Mouse (Mus musculus): ENCODE results near the gene Prr23a3. TPM values are rescaled to one million over a fixed set of nuclear protein-coding genes. Genes with fewer than 3 reads are reported as not detected.

Prr23a3 gene
- polyA plus RNA-seq (2012; fragmentation: generic; extraction: Trizol) = not detected
- long read RNA-seq, experiment 1 = 0 reads
- long read RNA-seq, experiment 2 = 0 reads

- H3K27me3 ChIP-seq (ENCODE audit: control insufficient read depth, insufficient read depth, insufficient read length) = no peaks in the 10 kb centered on the region
- H3ac ChIP-seq (ENCODE audit: control insufficient read depth, insufficient read length, low read depth) = no peak within 1 kb of the TSS
- no peak for TF ChIP-seq CTCF (IDR thresholded peaks at IDR 0.05; ENCODE audit: control insufficient read depth, insufficient read depth, insufficient read length)
- no peak for TF ChIP-seq CEBPB (IDR thresholded peaks at IDR 0.05; ENCODE audit: low read depth)
- TF ChIP-seq FOSL1 (IDR thresholded peaks at IDR 0.05; ENCODE audit: insufficient read depth, low read length, poor library complexity, severe bottlenecking) = no peak
- TF ChIP-seq MYOG (IDR thresholded peaks at IDR 0.05; ENCODE audit: control insufficient read depth, extremely low read depth, insufficient read length) = no peak
- no peak for TF ChIP-seq MAX (IDR thresholded peaks at IDR 0.05)
- no peak for TF ChIP-seq MYOD1 (IDR thresholded peaks at IDR 0.05; ENCODE audit: control insufficient read depth, insufficient read length, low read depth)
- TF ChIP-seq USF1 (IDR thresholded peaks at IDR 0.05; ENCODE audit: low read depth) = no peak
- H3K4me3 ChIP-seq (ENCODE audit: insufficient read depth, poor library complexity, severe bottlenecking) = no peak within 1 kb of the TSS
- no peaks in the 10 kb centered on the region for H3K79me3 ChIP-seq (ENCODE audit: low read depth)
- no peaks in the 10 kb centered on the region for H3K79me2 ChIP-seq (ENCODE audit: control insufficient read depth, insufficient read depth)
- no peaks in the 10 kb centered on the region for H3K36me3 ChIP-seq (ENCODE audit: control insufficient read depth, insufficient read depth)
Measured at GRCm38 (mm10) chr9:98864571-98864970, at the start of gene Prr23a3. Gene Prr23a3 (plus strand): TSS chr9:98864767.

DNA sequence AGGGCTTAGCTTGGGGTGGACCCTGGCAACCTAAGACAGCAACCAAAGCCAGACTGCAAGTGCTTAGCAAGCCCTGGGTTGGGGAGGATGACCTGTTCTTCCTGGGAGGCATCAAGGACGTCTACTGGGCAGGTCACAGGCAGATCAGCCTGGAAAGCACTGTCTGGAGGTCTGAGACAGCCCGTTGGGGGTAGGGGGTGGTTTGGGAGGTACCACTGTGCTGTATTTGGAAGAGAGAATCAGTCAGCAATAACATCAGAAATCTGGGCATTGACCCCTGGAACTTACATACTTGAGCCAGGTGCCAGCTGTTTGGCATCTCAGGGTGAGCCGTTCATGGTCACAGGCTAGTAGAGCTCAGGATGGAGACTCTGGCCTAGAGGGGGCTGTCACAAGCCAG, 48.5 kb upstream of the Prr23a3 start:
- H3K27me3 ChIP-seq (ENCODE audit: control insufficient read depth, insufficient read depth, insufficient read length) = no peaks in the 10 kb centered on the region
- H3ac ChIP-seq (ENCODE audit: control insufficient read depth, insufficient read length, low read depth) = no peak overlapping the region
- no peak overlapping the region for H3K4me3 ChIP-seq (ENCODE audit: insufficient read depth, poor library complexity, severe bottlenecking)
- H3K36me3 ChIP-seq (ENCODE audit: control insufficient read depth, insufficient read depth) = no peaks in the 10 kb centered on the region
- H3K79me3 ChIP-seq (ENCODE audit: low read depth) = no peaks in the 10 kb centered on the region
- no peak for TF ChIP-seq MYOG (IDR thresholded peaks at IDR 0.05; ENCODE audit: control insufficient read depth, extremely low read depth, insufficient read length)
- TF ChIP-seq MAX (IDR thresholded peaks at IDR 0.05) = no peak
- TF ChIP-seq USF1 (IDR thresholded peaks at IDR 0.05; ENCODE audit: low read depth) = no peak
- TF ChIP-seq CEBPB (IDR thresholded peaks at IDR 0.05; ENCODE audit: low read depth) = no peak
- TF ChIP-seq FOSL1 (IDR thresholded peaks at IDR 0.05; ENCODE audit: insufficient read depth, low read length, poor library complexity, severe bottlenecking) = no peak
- TF ChIP-seq CTCF (IDR thresholded peaks at IDR 0.05; ENCODE audit: control insufficient read depth, insufficient read depth, insufficient read length) = no peak
- no peak for TF ChIP-seq MYOD1 (IDR thresholded peaks at IDR 0.05; ENCODE audit: control insufficient read depth, insufficient read length, low read depth)
- H3K79me2 ChIP-seq (ENCODE audit: control insufficient read depth, insufficient read depth) = no peaks in the 10 kb centered on the region

DNA sequence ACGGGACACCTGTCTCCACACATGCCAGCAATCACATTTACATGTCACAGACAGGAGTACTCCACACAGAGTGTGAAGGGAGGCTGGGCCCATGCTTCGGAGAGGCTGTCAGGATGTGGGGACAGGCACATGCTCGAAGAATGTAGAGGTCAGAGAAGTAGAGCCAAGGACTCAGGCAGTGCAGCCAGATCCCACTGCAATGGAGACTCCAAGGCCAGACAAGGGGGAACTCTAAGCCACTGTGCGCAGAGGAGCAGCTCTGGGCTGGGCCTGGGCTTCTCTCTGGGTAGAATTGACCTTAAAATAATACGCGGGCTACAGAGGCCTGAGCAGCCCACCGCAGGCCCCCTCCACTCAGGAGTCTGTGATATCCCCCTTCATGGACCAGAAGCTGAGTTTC, 47.0 kb upstream of the Prr23a3 start:
- no peak for TF ChIP-seq MYOG (IDR thresholded peaks at IDR 0.05; ENCODE audit: control insufficient read depth, extremely low read depth, insufficient read length)
- no peak for TF ChIP-seq MYOD1 (IDR thresholded peaks at IDR 0.05; ENCODE audit: control insufficient read depth, insufficient read length, low read depth)
- no peak for TF ChIP-seq USF1 (IDR thresholded peaks at IDR 0.05; ENCODE audit: low read depth)
- TF ChIP-seq MAX (IDR thresholded peaks at IDR 0.05) = no peak
- no peak for TF ChIP-seq FOSL1 (IDR thresholded peaks at IDR 0.05; ENCODE audit: insufficient read depth, low read length, poor library complexity, severe bottlenecking)
- no peak for TF ChIP-seq CTCF (IDR thresholded peaks at IDR 0.05; ENCODE audit: control insufficient read depth, insufficient read depth, insufficient read length)
- TF ChIP-seq CEBPB (IDR thresholded peaks at IDR 0.05; ENCODE audit: low read depth) = no peak
- Histone ChIP-seq H3K79me2 (ENCODE audit: control insufficient read depth, insufficient read depth) (no peaks in the 10 kb centered on the region), H3ac (ENCODE audit: control insufficient read depth, insufficient read length, low read depth) (no peak overlapping the region), H3K79me3 (ENCODE audit: low read depth) (no peaks in the 10 kb centered on the region), H3K27me3 (ENCODE audit: control insufficient read depth, insufficient read depth, insufficient read length) (no peaks in the 10 kb centered on the region), H3K36me3 (ENCODE audit: control insufficient read depth, insufficient read depth) (no peaks in the 10 kb centered on the region), H3K4me3 (ENCODE audit: insufficient read depth, poor library complexity, severe bottlenecking) (no peak overlapping the region)

DNA sequence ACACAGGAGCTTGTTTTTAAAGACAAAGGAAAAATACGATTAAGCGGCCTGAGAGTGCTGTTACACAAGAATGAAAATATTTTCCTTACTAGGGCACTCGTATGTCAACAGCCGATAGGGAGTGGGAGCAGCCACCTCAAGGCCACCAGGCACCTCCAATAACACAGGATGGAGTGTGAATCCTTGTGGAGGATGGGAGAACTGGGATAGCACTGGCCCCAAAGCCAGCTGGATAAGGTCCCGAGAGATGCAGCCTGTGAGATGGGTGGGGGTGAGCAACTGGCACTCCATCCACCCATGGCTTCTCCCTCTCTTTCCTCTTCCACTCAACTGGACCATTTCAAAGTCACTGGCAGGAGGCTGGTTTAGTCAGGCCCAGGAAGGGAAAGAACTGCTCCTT, 45.6 kb upstream of the Prr23a3 start:
- no peaks in the 10 kb centered on the region for H3K36me3 ChIP-seq (ENCODE audit: control insufficient read depth, insufficient read depth)
- no peak overlapping the region for H3ac ChIP-seq (ENCODE audit: control insufficient read depth, insufficient read length, low read depth)
- no peaks in the 10 kb centered on the region for H3K27me3 ChIP-seq (ENCODE audit: control insufficient read depth, insufficient read depth, insufficient read length)
- no peaks in the 10 kb centered on the region for H3K79me2 ChIP-seq (ENCODE audit: control insufficient read depth, insufficient read depth)
- H3K79me3 ChIP-seq (ENCODE audit: low read depth) = no peaks in the 10 kb centered on the region
- no peak overlapping the region for H3K4me3 ChIP-seq (ENCODE audit: insufficient read depth, poor library complexity, severe bottlenecking)
- TF ChIP-seq MYOG (IDR thresholded peaks at IDR 0.05; ENCODE audit: control insufficient read depth, extremely low read depth, insufficient read length) (no peak), CEBPB (IDR thresholded peaks at IDR 0.05; ENCODE audit: low read depth) (no peak), MYOD1 (IDR thresholded peaks at IDR 0.05; ENCODE audit: control insufficient read depth, insufficient read length, low read depth) (no peak), USF1 (IDR thresholded peaks at IDR 0.05; ENCODE audit: low read depth) (no peak), FOSL1 (IDR thresholded peaks at IDR 0.05; ENCODE audit: insufficient read depth, low read length, poor library complexity, severe bottlenecking) (no peak), CTCF (IDR thresholded peaks at IDR 0.05; ENCODE audit: control insufficient read depth, insufficient read depth, insufficient read length) (no peak), MAX (IDR thresholded peaks at IDR 0.05) (no peak)

DNA sequence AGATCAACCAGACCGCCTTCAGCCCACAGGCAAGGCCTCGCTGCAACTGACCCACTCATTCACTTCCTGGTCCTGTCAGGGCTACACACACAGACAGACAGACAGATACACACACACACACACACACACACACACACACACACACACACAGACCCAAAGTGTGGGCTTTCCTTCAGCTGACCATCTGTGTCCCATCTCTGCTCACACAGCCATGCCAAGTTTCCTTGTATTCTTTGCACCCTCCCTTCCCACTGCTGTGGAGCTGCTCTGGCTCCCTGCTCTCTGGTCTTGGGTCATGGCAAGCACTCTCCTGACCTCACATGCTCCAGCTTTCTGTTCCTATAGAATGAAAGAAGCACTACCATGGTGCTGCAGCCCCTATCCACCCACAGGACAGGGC, 45.1 kb upstream of the Prr23a3 start:
- no peaks in the 10 kb centered on the region for H3K79me3 ChIP-seq (ENCODE audit: low read depth)
- no peak overlapping the region for H3K4me3 ChIP-seq (ENCODE audit: insufficient read depth, poor library complexity, severe bottlenecking)
- no peaks in the 10 kb centered on the region for H3K36me3 ChIP-seq (ENCODE audit: control insufficient read depth, insufficient read depth)
- no peaks in the 10 kb centered on the region for H3K79me2 ChIP-seq (ENCODE audit: control insufficient read depth, insufficient read depth)
- H3ac ChIP-seq (ENCODE audit: control insufficient read depth, insufficient read length, low read depth) = no peak overlapping the region
- TF ChIP-seq MYOG (IDR thresholded peaks at IDR 0.05; ENCODE audit: control insufficient read depth, extremely low read depth, insufficient read length) (no peak), FOSL1 (IDR thresholded peaks at IDR 0.05; ENCODE audit: insufficient read depth, low read length, poor library complexity, severe bottlenecking) (no peak), CTCF (IDR thresholded peaks at IDR 0.05; ENCODE audit: control insufficient read depth, insufficient read depth, insufficient read length) (no peak), USF1 (IDR thresholded peaks at IDR 0.05; ENCODE audit: low read depth) (no peak)
- no peaks in the 10 kb centered on the region for H3K27me3 ChIP-seq (ENCODE audit: control insufficient read depth, insufficient read depth, insufficient read length)

DNA sequence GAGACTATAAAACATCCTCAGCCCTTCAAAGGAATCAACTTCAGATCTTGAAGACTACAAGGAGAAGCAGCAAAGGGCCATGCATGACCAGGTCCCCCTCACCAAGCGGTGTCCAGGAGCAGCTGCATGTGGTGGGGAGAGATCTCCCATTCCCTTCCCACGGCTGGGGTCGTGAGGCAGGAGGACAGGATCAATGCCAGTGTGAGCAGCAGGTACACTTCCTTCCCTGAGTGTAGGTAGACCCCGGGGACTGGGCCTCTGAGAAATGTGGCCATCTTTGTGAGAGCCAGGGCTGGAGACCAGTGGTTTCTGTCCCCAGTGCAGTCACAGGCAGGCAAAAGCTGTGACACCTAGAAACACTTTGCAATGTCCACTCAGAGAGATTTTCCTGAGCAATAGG, 44.1 kb upstream of the Prr23a3 start:
- TF ChIP-seq MYOG (IDR thresholded peaks at IDR 0.05; ENCODE audit: control insufficient read depth, extremely low read depth, insufficient read length) = no peak
- no peak for TF ChIP-seq CEBPB (IDR thresholded peaks at IDR 0.05; ENCODE audit: low read depth)
- TF ChIP-seq MAX (IDR thresholded peaks at IDR 0.05) = no peak
- no peak for TF ChIP-seq USF1 (IDR thresholded peaks at IDR 0.05; ENCODE audit: low read depth)
- TF ChIP-seq CTCF (IDR thresholded peaks at IDR 0.05; ENCODE audit: control insufficient read depth, insufficient read depth, insufficient read length) = no peak
- TF ChIP-seq FOSL1 (IDR thresholded peaks at IDR 0.05; ENCODE audit: insufficient read depth, low read length, poor library complexity, severe bottlenecking) = no peak
- no peak for TF ChIP-seq MYOD1 (IDR thresholded peaks at IDR 0.05; ENCODE audit: control insufficient read depth, insufficient read length, low read depth)

More for the DNA sequence above, 44.1 kb upstream of the Prr23a3 start:
- Histone ChIP-seq H3ac (ENCODE audit: control insufficient read depth, insufficient read length, low read depth) (no peak overlapping the region), H3K79me2 (ENCODE audit: control insufficient read depth, insufficient read depth) (no peaks in the 10 kb centered on the region), H3K79me3 (ENCODE audit: low read depth) (no peaks in the 10 kb centered on the region), H3K4me3 (ENCODE audit: insufficient read depth, poor library complexity, severe bottlenecking) (no peak overlapping the region), H3K36me3 (ENCODE audit: control insufficient read depth, insufficient read depth) (no peaks in the 10 kb centered on the region), H3K27me3 (ENCODE audit: control insufficient read depth, insufficient read depth, insufficient read length) (no peaks in the 10 kb centered on the region)

All from C2C12 (cell line).